Mouse (Mus musculus): Measurements from ENCODE around the gene Gm28048. TPM values are rescaled to one million over a fixed set of nuclear protein-coding genes. Genes with fewer than 3 reads are reported as not detected.

Gm28048 gene
- polyA plus RNA-seq, 2 experiments: 2.8 to 6.8 TPM

GRCm38 (mm10) chr11:22891876-22892275, 90.0 kb downstream of the Gm28048 start:
- Histone ChIP-seq H3K4me3 (ENCODE audit: insufficient read depth in 1 of 2, low read depth in 2 of 2, low read length in 2 of 2) (no peak overlapping the region), H3K4me2 (ENCODE audit: low read depth) (no peak overlapping the region), H3K27ac (no peak overlapping the region), H3K4me1 (replicated peaks; ENCODE audit: control insufficient read depth in 2 of 2, insufficient read depth in 2 of 2, low read length in 1 of 2) (no peaks in the 10 kb centered on the region; a peak in 1 of 4 replicates), H3K36me3 (replicated peaks; ENCODE audit: control insufficient read depth, insufficient read depth, low read depth) (no peaks in the 10 kb centered on the region), H3K27me3 (ENCODE audit: control insufficient read depth, insufficient read depth, low read length) (no peaks in the 10 kb centered on the region), H3K9me3 (ENCODE audit: control insufficient read depth, low read length) (no peaks in the 10 kb centered on the region), H3K9ac (replicated peaks) (no peak overlapping the region)
- WGBS (ENCODE audit: insufficient replicate concordance): 61% methylated on average over 7 of the region's 7 CpGs
- no peak for DNase-seq (ENCODE audit: low read depth in 3 of 3, low spot score in 3 of 3)
- ATAC-seq (ENCODE audit: insufficient read depth): no peak
- TF ChIP-seq EP300 (IDR thresholded peaks at IDR 0.05; ENCODE audit: low read depth) (no peak), CTCF (IDR thresholded peaks at IDR 0.05; ENCODE audit: low read depth) (no peak)

GRCm38 (mm10) chr11:22891242-22891641, 90.6 kb downstream of the Gm28048 start:
- TF ChIP-seq CTCF (IDR thresholded peaks at IDR 0.05; ENCODE audit: low read depth): no peak
- no peak for TF ChIP-seq EP300 (IDR thresholded peaks at IDR 0.05; ENCODE audit: low read depth)
- ATAC-seq (ENCODE audit: insufficient read depth) (no peak), DNase-seq (ENCODE audit: low read depth in 3 of 3, low spot score in 3 of 3) (no peak)
- H3K4me1 ChIP-seq (replicated peaks; ENCODE audit: control insufficient read depth in 2 of 2, insufficient read depth in 2 of 2, low read length in 1 of 2): no peaks in the 10 kb centered on the region; a peak in 1 of 4 replicates
- H3K9me3 ChIP-seq (ENCODE audit: control insufficient read depth, low read length): no peaks in the 10 kb centered on the region
- H3K36me3 ChIP-seq (replicated peaks; ENCODE audit: control insufficient read depth, insufficient read depth, low read depth): no peaks in the 10 kb centered on the region
- no peak overlapping the region for H3K27ac ChIP-seq
- H3K9ac ChIP-seq (replicated peaks): no peak overlapping the region
- 32% methylated on average over 9 of the region's 9 CpGs for WGBS (ENCODE audit: insufficient replicate concordance)
- H3K4me2 ChIP-seq (ENCODE audit: low read depth): no peak overlapping the region
- no peak overlapping the region for H3K4me3 ChIP-seq (ENCODE audit: insufficient read depth in 1 of 2, low read depth in 2 of 2, low read length in 2 of 2)
- no peaks in the 10 kb centered on the region for H3K27me3 ChIP-seq (ENCODE audit: control insufficient read depth, insufficient read depth, low read length)

- TF ChIP-seq EP300 (IDR thresholded peaks at IDR 0.05; ENCODE audit: low read depth) (no peak), CTCF (IDR thresholded peaks at IDR 0.05; ENCODE audit: low read depth) (no peak)
- ATAC-seq (ENCODE audit: insufficient read depth) (no peak), DNase-seq (ENCODE audit: low read depth in 3 of 3, low spot score in 3 of 3) (no peak)
- no peaks in the 10 kb centered on the region; a peak in 1 of 4 replicates for H3K4me1 ChIP-seq (replicated peaks; ENCODE audit: control insufficient read depth in 2 of 2, insufficient read depth in 2 of 2, low read length in 1 of 2)
- H3K27me3 ChIP-seq (ENCODE audit: control insufficient read depth, insufficient read depth, low read length): no peaks in the 10 kb centered on the region
- H3K9me3 ChIP-seq (ENCODE audit: control insufficient read depth, low read length): no peaks in the 10 kb centered on the region
- no peaks in the 10 kb centered on the region for H3K36me3 ChIP-seq (replicated peaks; ENCODE audit: control insufficient read depth, insufficient read depth, low read depth)
- H3K4me3 ChIP-seq (ENCODE audit: insufficient read depth in 1 of 2, low read depth in 2 of 2, low read length in 2 of 2): no peak overlapping the region
- no peak overlapping the region for H3K27ac ChIP-seq
- H3K9ac ChIP-seq (replicated peaks): no peak overlapping the region
- no peak overlapping the region for H3K4me2 ChIP-seq (ENCODE audit: low read depth)
- WGBS (ENCODE audit: insufficient replicate concordance): 84% methylated on average over 3 of the region's 3 CpGs
These were observed 92.7 kb downstream of the Gm28048 start for GRCm38 (mm10) chr11:22889224-22889623.

- TF ChIP-seq EP300 (IDR thresholded peaks at IDR 0.05; ENCODE audit: low read depth) (no peak), CTCF (IDR thresholded peaks at IDR 0.05; ENCODE audit: low read depth) (no peak)
- ATAC-seq (ENCODE audit: insufficient read depth) (no peak), DNase-seq (ENCODE audit: low read depth in 3 of 3, low spot score in 3 of 3) (no peak)
- H3K4me1 ChIP-seq (replicated peaks; ENCODE audit: control insufficient read depth in 2 of 2, insufficient read depth in 2 of 2, low read length in 1 of 2): peaks cover 0 to 2% of the 10 kb centered on the region in 2 experiments; a peak in 1 of 4 replicates
- no peaks in the 10 kb centered on the region for H3K36me3 ChIP-seq (replicated peaks; ENCODE audit: control insufficient read depth, insufficient read depth, low read depth)
- no peak overlapping the region for H3K9ac ChIP-seq (replicated peaks)
- H3K4me2 ChIP-seq (ENCODE audit: low read depth): no peak overlapping the region
- H3K27me3 ChIP-seq (ENCODE audit: control insufficient read depth, insufficient read depth, low read length): no peaks in the 10 kb centered on the region; the same call in 1 of the 2 replicates
- H3K4me3 ChIP-seq (ENCODE audit: insufficient read depth in 1 of 2, low read depth in 2 of 2, low read length in 2 of 2): no peak overlapping the region
- no peak overlapping the region for H3K27ac ChIP-seq
- WGBS (ENCODE audit: insufficient replicate concordance): 89% methylated on average over 4 of the region's 4 CpGs
- H3K9me3 ChIP-seq (ENCODE audit: control insufficient read depth, low read length): no peaks in the 10 kb centered on the region
These were observed 94.9 kb downstream of the Gm28048 start for GRCm38 (mm10) chr11:22886991-22887390.

GRCm38 (mm10) chr11:22885350-22885749, 96.5 kb downstream of the Gm28048 start:
- no peak overlapping the region for H3K9ac ChIP-seq (replicated peaks)
- no peaks in the 10 kb centered on the region; the same call in 1 of the 2 replicates for H3K27me3 ChIP-seq (ENCODE audit: control insufficient read depth, insufficient read depth, low read length)
- no peak overlapping the region for H3K4me3 ChIP-seq (ENCODE audit: insufficient read depth in 1 of 2, low read depth in 2 of 2, low read length in 2 of 2)
- ATAC-seq (ENCODE audit: insufficient read depth) (no peak), DNase-seq (ENCODE audit: low read depth in 3 of 3, low spot score in 3 of 3) (no peak)
- TF ChIP-seq CTCF (IDR thresholded peaks at IDR 0.05; ENCODE audit: low read depth): no peak
- TF ChIP-seq EP300 (IDR thresholded peaks at IDR 0.05; ENCODE audit: low read depth): no peak
- H3K4me2 ChIP-seq (ENCODE audit: low read depth): no peak overlapping the region
- WGBS (ENCODE audit: insufficient replicate concordance): 38% methylated on average over 1 of the region's 1 CpGs
- H3K27ac ChIP-seq: no peak overlapping the region
- H3K36me3 ChIP-seq (replicated peaks; ENCODE audit: control insufficient read depth, insufficient read depth, low read depth): no peaks in the 10 kb centered on the region
- H3K4me1 ChIP-seq (replicated peaks; ENCODE audit: control insufficient read depth in 2 of 2, insufficient read depth in 2 of 2, low read length in 1 of 2): 0 out of 4 replicates have a peak, but pooled peaks cover 0 to 2% of the 10 kb centered on the region in 2 experiments
- H3K9me3 ChIP-seq (ENCODE audit: control insufficient read depth, low read length): no peaks in the 10 kb centered on the region

All from liver, embryonic 14.5 days (tissue).